Mouse (Mus musculus) G1E (cell line): ENCODE data around the gene Arl9.

Source experiments
- CTCF ChIP-seq: IDR thresholded peaks from 2 replicates; pipeline ENCODE4 v1.5.1; 2012; ENCODE audit warnings: low read depth, low read length, inconsistent platforms, mixed read lengths
- GATA1 ChIP-seq: IDR thresholded peaks from 2 replicates; pipeline ENCODE4 v1.6.1; 2012; ENCODE audit warnings: borderline replicate concordance, low read length, inconsistent platforms, mixed read lengths
- TAL1 ChIP-seq: conservative IDR thresholded peaks from 2 replicates; pipeline ENCODE4 v1.6.1; 2012; ENCODE audit warnings: low read depth, low read length, inconsistent platforms, mixed read lengths

DNA sequence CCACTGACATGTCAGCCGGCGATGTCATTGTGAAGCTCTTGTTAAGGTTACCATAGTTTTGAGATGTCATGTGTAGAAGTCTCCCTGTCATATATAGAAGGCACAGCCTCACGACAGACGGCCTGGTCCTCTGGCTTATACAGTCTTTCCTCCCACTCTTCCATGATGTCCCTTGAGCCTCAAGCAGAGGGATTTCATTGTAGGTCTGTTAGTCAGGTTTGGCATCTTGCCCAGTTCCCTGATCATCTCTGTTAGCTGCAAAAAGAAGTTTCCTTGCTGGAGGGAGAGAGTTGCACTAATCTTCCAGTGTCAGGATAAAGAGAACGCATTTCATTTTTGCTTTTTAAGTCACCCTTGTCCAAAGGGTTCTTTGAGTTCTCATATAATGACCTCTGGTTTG lies 48.8 kb downstream of the Arl9 start:
- TF ChIP-seq CTCF (no peak), TAL1 (no peak), GATA1 (no peak)
